Mouse (Mus musculus) brain, embryonic 14.5 days (tissue): Measurements from ENCODE around the gene Btaf1. TPM values are rescaled to one million over a fixed set of nuclear protein-coding genes. Genes with fewer than 3 reads are reported as not detected.
"Not testable (repeated sequence)": the region's sequence is repeated elsewhere in the genome, so short reads cannot be mapped to it uniquely, and the experiment has no call there.

Experiments
- DNase-seq: peaks from one replicate; pipeline ENCODE4 v3.0.0-alpha.2; 2011; ENCODE audit warnings: low read depth
- CTCF ChIP-seq: fragments of 200-500 bp; IDR thresholded peaks from 2 replicates; pipeline ENCODE4 v1.5.1; 2012; ENCODE audit warnings: inconsistent platforms, mild to moderate bottlenecking, moderate library complexity, borderline replicate concordance; ENCODE audit not compliant: insufficient read depth, insufficient read length; ENCODE audit errors: extremely low read depth
- POLR2A ChIP-seq: fragments of 200-500 bp; IDR thresholded peaks from 2 replicates; pipeline ENCODE4 v1.6.1; 2012; ENCODE audit warnings: mild to moderate bottlenecking, inconsistent platforms, borderline replicate concordance; ENCODE audit not compliant: poor library complexity, insufficient read depth, insufficient read length, severe bottlenecking; ENCODE audit errors: extremely low read depth
- polyA plus RNA-seq: library from polyadenylated mRNA; depleted of rRNA; stranded (reverse); fragments of >200 nt; gene quantifications from 2 replicates; pipeline ENCODE4 v1.2.3, GENCODE M21; 2012

The Btaf1 gene
- polyA plus RNA-seq, 1 experiment, result 15.6 TPM

GRCm38 (mm10) chr19:36927800-36928361 lies 2.0 kb downstream of the Btaf1 start:
- no peak for DNase-seq
- TF ChIP-seq POLR2A (no peak), CTCF (no peak)

GRCm38 (mm10) chr19:36929816-36930215 lies 3.9 kb downstream of the Btaf1 start:
- DNase-seq, result no peak
- TF ChIP-seq CTCF, result no peak
- no peak for TF ChIP-seq POLR2A

GRCm38 (mm10) chr19:36932097-36932496 lies 6.2 kb downstream of the Btaf1 start:
- DNase-seq, result no peak

GRCm38 (mm10) chr19:36932613-36933012 lies 6.7 kb downstream of the Btaf1 start:
- TF ChIP-seq POLR2A, result no peak
- no peak for TF ChIP-seq CTCF
- DNase-seq, result no peak

More at GRCm38 (mm10) chr19:36932097-36932496, 6.2 kb downstream of the Btaf1 start:
- no peak for TF ChIP-seq CTCF
- TF ChIP-seq POLR2A, result no peak

GRCm38 (mm10) chr19:36936285-36936684 lies 10.4 kb downstream of the Btaf1 start:
- DNase-seq, result no peak
- TF ChIP-seq CTCF (no peak), POLR2A (no peak)

- DNase-seq, result no peak
- TF ChIP-seq CTCF (no peak), POLR2A (no peak)
Observed at GRCm38 (mm10) chr19:36938008-36938407, 12.1 kb downstream of the Btaf1 start.

- no peak for TF ChIP-seq POLR2A
- TF ChIP-seq CTCF, result no peak
- DNase-seq, result no peak
Observed at GRCm38 (mm10) chr19:36940064-36940463, 14.2 kb downstream of the Btaf1 start.

GRCm38 (mm10) chr19:36953637-36954206 lies 27.8 kb downstream of the Btaf1 start:
- no peak for TF ChIP-seq CTCF
- TF ChIP-seq POLR2A, result no peak
- DNase-seq, result peak; percentile 25

- TF ChIP-seq CTCF (no peak), POLR2A (no peak)
- DNase-seq, result no peak
Observed at GRCm38 (mm10) chr19:36958331-36958730, 32.5 kb downstream of the Btaf1 start.

GRCm38 (mm10) chr19:36961320-36961719 lies 35.4 kb downstream of the Btaf1 start:
- TF ChIP-seq POLR2A, result no peak
- TF ChIP-seq CTCF, result no peak
- no peak for DNase-seq

GRCm38 (mm10) chr19:36962544-36963260 lies 36.8 kb downstream of the Btaf1 start:
- not testable (repeated sequence) for DNase-seq

- TF ChIP-seq POLR2A, result no peak
- no peak for TF ChIP-seq CTCF
- DNase-seq, result no peak
Observed at GRCm38 (mm10) chr19:37004557-37004956, 78.7 kb downstream of the Btaf1 start.

GRCm38 (mm10) chr19:37009878-37010281 lies 84.0 kb downstream of the Btaf1 start:
- TF ChIP-seq POLR2A (no peak), CTCF (no peak)
- no peak for DNase-seq
